Comparison of ENCODE assay signal across 7 mouse cellular contexts in genomic region chr19:29647651-29648549, GRCm38 (mm10). TPM values are rescaled to one million over a fixed set of nuclear protein-coding genes. Genes with fewer than 3 reads are reported as not detected.
DNase-seq lines count a peak whose midpoint lies in the region; ATAC-seq and TF ChIP-seq lines count a peak whose summit lies in the region.

Ermp1 (minus strand) TSS chr19:29648415.

- 0 out of 2 replicates have a peak, but pooled peaks cover 3% of the 10 kb centered on the region for H3K9me3 ChIP-seq in embryonic facial prominence, embryonic 12.5 days
- H3K9me3 ChIP-seq in limb, embryonic 12.5 days = no peaks in the 10 kb centered on the region
- H3K9me3 ChIP-seq in midbrain, embryonic 15.5 days = no peaks in the 10 kb centered on the region

- H3K4me2 ChIP-seq in embryonic facial prominence, embryonic 12.5 days (replicated peaks) = peak within 1 kb of the TSS; percentile 57
- H3K4me2 ChIP-seq in limb, embryonic 12.5 days = peak within 1 kb of the TSS; percentile 65
- H3K4me2 ChIP-seq in midbrain, embryonic 15.5 days = peak within 1 kb of the TSS; percentile 62

- peaks cover 8% of the 10 kb centered on the region for H3K36me3 ChIP-seq in embryonic facial prominence, embryonic 12.5 days
- H3K36me3 ChIP-seq in kidney, adult 2 months (ENCODE audit: control insufficient read depth, insufficient read depth, low read length) = no peaks in the 10 kb centered on the region
- H3K36me3 ChIP-seq in limb, embryonic 12.5 days = peaks cover 6% of the 10 kb centered on the region; the same call in 1 of the 2 replicates
- H3K36me3 ChIP-seq in midbrain, embryonic 15.5 days (replicated peaks) = no peaks in the 10 kb centered on the region
- H3K36me3 ChIP-seq in spleen, adult 2 months (ENCODE audit: control insufficient read depth, insufficient read depth, low read length) = no peaks in the 10 kb centered on the region

- H3K4me3 ChIP-seq in embryonic facial prominence, embryonic 12.5 days = peak within 1 kb of the TSS; percentile 75
- peak within 1 kb of the TSS; percentile 56 for H3K4me3 ChIP-seq in kidney, adult 2 months (ENCODE audit: insufficient read depth, low read depth, low read length)
- peak within 1 kb of the TSS; percentile 77 for H3K4me3 ChIP-seq in limb, embryonic 12.5 days (replicated peaks)
- peak within 1 kb of the TSS; percentile 83 for H3K4me3 ChIP-seq in midbrain, embryonic 15.5 days
- H3K4me3 ChIP-seq in spleen, adult 2 months (ENCODE audit: extremely low read depth, insufficient read depth, insufficient read length) = peak within 1 kb of the TSS; percentile 96

- H3K27me3 ChIP-seq in embryonic facial prominence, embryonic 12.5 days = no peaks in the 10 kb centered on the region
- no peaks in the 10 kb centered on the region for H3K27me3 ChIP-seq in kidney, adult 2 months (replicated peaks; ENCODE audit: control insufficient read depth, insufficient read depth, low read length)
- no peaks in the 10 kb centered on the region for H3K27me3 ChIP-seq in limb, embryonic 12.5 days
- no peaks in the 10 kb centered on the region for H3K27me3 ChIP-seq in midbrain, embryonic 15.5 days (replicated peaks)
- no peaks in the 10 kb centered on the region for H3K27me3 ChIP-seq in spleen, adult 2 months (ENCODE audit: control insufficient read depth, insufficient read depth, low read length)

- WGBS in embryonic facial prominence, embryonic 12.5 days = under 1% methylated on average over 90 of the region's 90 CpGs
- under 1% methylated on average over 89 of the region's 90 CpGs for WGBS in kidney, adult 2 months
- WGBS in limb, embryonic 12.5 days = under 1% methylated on average over 90 of the region's 90 CpGs
- under 1% methylated on average over 89 of the region's 90 CpGs for WGBS in midbrain, embryonic 15.5 days
- under 1% methylated on average over 88 of the region's 90 CpGs for WGBS in spleen, adult 2 months

- no peaks in the 10 kb centered on the region for H3K4me1 ChIP-seq in embryonic facial prominence, embryonic 12.5 days
- H3K4me1 ChIP-seq in kidney, adult 2 months (ENCODE audit: control insufficient read depth, insufficient read depth, low read length) = no peaks in the 10 kb centered on the region
- H3K4me1 ChIP-seq in limb, embryonic 12.5 days (replicated peaks) = no peaks in the 10 kb centered on the region
- peaks cover 10% of the 10 kb centered on the region; the same call in 1 of the 2 replicates for H3K4me1 ChIP-seq in midbrain, embryonic 15.5 days
- no peaks in the 10 kb centered on the region for H3K4me1 ChIP-seq in spleen, adult 2 months (ENCODE audit: control insufficient read depth, insufficient read depth, insufficient read length)

- H3K27ac ChIP-seq in embryonic facial prominence, embryonic 12.5 days = peak within 1 kb of the TSS; percentile 91
- peak within 1 kb of the TSS; percentile 54 for H3K27ac ChIP-seq in kidney, adult 2 months (ENCODE audit: insufficient read depth, low read depth, low read length)
- H3K27ac ChIP-seq in limb, embryonic 12.5 days = peak within 1 kb of the TSS; percentile 87
- H3K27ac ChIP-seq in midbrain, embryonic 15.5 days = peak within 1 kb of the TSS; percentile 89
- H3K27ac ChIP-seq in spleen, adult 2 months (ENCODE audit: insufficient read depth, low read length) = peak within 1 kb of the TSS; percentile 94

- TF ChIP-seq CTCF in kidney, adult 2 months (conservative IDR thresholded peaks at IDR 0.05; ENCODE audit: insufficient read depth, insufficient read length, low read depth, low read length) = peak; percentile 84
- peak; percentile 96 for TF ChIP-seq CTCF in spleen, adult 2 months (IDR thresholded peaks at IDR 0.05; ENCODE audit: extremely low read depth, insufficient read depth, insufficient read length, insufficient replicate concordance)

- peak; percentile 59 for TF ChIP-seq POLR2A in kidney, adult 2 months (IDR thresholded peaks at IDR 0.05; ENCODE audit: low read depth, low read length)
- peak; percentile 87 for TF ChIP-seq POLR2A in spleen, adult 2 months (IDR thresholded peaks at IDR 0.05; ENCODE audit: low read depth, low read length)

- peak; percentile 89 for ATAC-seq in embryonic facial prominence, embryonic 12.5 days (ENCODE audit: insufficient number of reproducible peaks, insufficient read depth, low FRiP score, low TSS enrichment)
- ATAC-seq in limb, embryonic 12.5 days (ENCODE audit: insufficient number of reproducible peaks, insufficient read depth, low FRiP score, low TSS enrichment, low read depth) = peak; percentile 90
- peak; percentile 97 for ATAC-seq in midbrain, embryonic 15.5 days (replicated peaks)

- H3K9ac ChIP-seq in embryonic facial prominence, embryonic 12.5 days = peak within 1 kb of the TSS; percentile 82
- peak within 1 kb of the TSS; percentile 84 for H3K9ac ChIP-seq in limb, embryonic 12.5 days (replicated peaks)
- H3K9ac ChIP-seq in midbrain, embryonic 15.5 days = peak within 1 kb of the TSS; percentile 76

- peak; percentile 97 for DNase-seq in adrenal gland, postnatal 25 days
- DNase-seq in heart, adult 18-20 months = peak; percentile 96 to 99
- DNase-seq in kidney, adult 2 months = peak; percentile 97
- peak; percentile 77 to 95 for DNase-seq in spleen, adult 2 months (ENCODE audit: low read depth in 1 of 2, low spot score in 2 of 2)

RNA-seq across cellular contexts. Expression of gene Ermp1, which starts in this region (rescaled TPM):
- total RNA-seq in adrenal gland, postnatal 25 days (2021) = 51.7 and 55.0 TPM in 2 replicates
- 23.5 and 23.9 TPM in 2 replicates for polyA plus RNA-seq in embryonic facial prominence, embryonic 12.5 days (2016; fragmentation: Nextera tagmentation; extraction: Ambion mirVana)
- 10 to 100 TPM in 1 of 2 experiments, 1 to 10 TPM in 1; 9.5 to 12.7 TPM for total RNA-seq in heart, adult 18-20 months (2021)
- polyA plus RNA-seq in kidney, adult 2 months (2012; rRNA removed) = 23.9 and 31.5 TPM in 2 replicates
- polyA plus RNA-seq in limb, embryonic 12.5 days (2016; fragmentation: Nextera tagmentation; extraction: Ambion mirVana) = 18.3 and 19.2 TPM in 2 replicates
- 9.0 and 9.2 TPM in 2 replicates for polyA plus RNA-seq in midbrain, embryonic 15.5 days (2015; fragmentation: Nextera tagmentation; extraction: Ambion mirVana)
- polyA plus RNA-seq in spleen, adult 2 months (2012; rRNA removed) = 10.7 and 11.4 TPM in 2 replicates

Comparison
In these comparisons a context has a peak if more than half of its experiments do, and no peak if none do; other contexts are left out.
1. Peak in every context shown above with its lines: DNase-seq, ATAC-seq, H3K4me3 ChIP-seq and H3K27ac ChIP-seq.